Mouse (Mus musculus) midbrain, postnatal 0 days (tissue): ENCODE measurements around the gene Slc25a23. TPM values are rescaled to one million over a fixed set of nuclear protein-coding genes. Genes with fewer than 3 reads are reported as not detected.

Experiments used
- ATAC-seq: fragments of 200-750 bp; cut with Nextera tagmentation; 2 replicates; pipeline ENCODE4 v1.8.0; 2017; ENCODE audit warnings: moderate number of reproducible peaks, mild to moderate bottlenecking, moderate TSS enrichment, moderate library complexity; ENCODE audit not compliant: low FRiP score
- DNase-seq: peaks from one replicate; pipeline ENCODE4 v3.0.0-alpha.2; 2015; ENCODE audit warnings: low spot score
- H3K27ac ChIP-seq: fragments of 300-500 bp; sonication (generic); 2 replicates; pipeline ENCODE4 v1.5.1; 2014; ENCODE audit warnings: low read depth, mild to moderate bottlenecking, low read length, mixed read lengths
- H3K27me3 ChIP-seq: fragments of 300-500 bp; sonication (generic); 2 replicates; pipeline ENCODE4 v1.6.1; 2014; ENCODE audit warnings: low read length, control low read depth, mixed read lengths; ENCODE audit not compliant: insufficient read depth
- H3K36me3 ChIP-seq: fragments of 300-500 bp; sonication (generic); 2 replicates; pipeline ENCODE4 v1.6.1; 2014; ENCODE audit warnings: low read length, control low read depth, mixed read lengths; ENCODE audit not compliant: insufficient read depth
- H3K4me1 ChIP-seq: fragments of 300-500 bp; sonication (generic); 2 replicates; pipeline ENCODE4 v1.6.1; 2014; ENCODE audit warnings: mild to moderate bottlenecking, control low read depth, antibody characterized with exemption, low read length, mixed read lengths; ENCODE audit not compliant: insufficient read depth
- H3K4me2 ChIP-seq: fragments of 300-500 bp; sonication (generic); 2 replicates; pipeline ENCODE4 v1.6.1; 2014; ENCODE audit warnings: low read depth, mild to moderate bottlenecking, low read length, mixed read lengths; ENCODE audit not compliant: poor library complexity, severe bottlenecking
- H3K4me3 ChIP-seq: fragments of 300-500 bp; sonication (generic); 2 replicates; pipeline ENCODE4 v1.5.1; 2014; ENCODE audit warnings: low read depth, mild to moderate bottlenecking, low read length, moderate library complexity
- H3K9ac ChIP-seq: fragments of 300-500 bp; sonication (generic); replicated peaks from 2 replicates; pipeline ENCODE4 v1.6.1; 2014; ENCODE audit warnings: mild to moderate bottlenecking, low read length, moderate library complexity, mixed read lengths; ENCODE audit not compliant: poor library complexity, severe bottlenecking
- H3K9me3 ChIP-seq: fragments of 300-500 bp; sonication (generic); 2 replicates; pipeline ENCODE4 v1.6.1; 2016; ENCODE audit warnings: low read length, control low read depth
- CTCF ChIP-seq: IDR thresholded peaks from 2 replicates; pipeline ENCODE4 v1.5.1; 2016; ENCODE audit warnings: antibody characterized with exemption, mild to moderate bottlenecking
- WGBS: fragments of 180-500 bp; shearing (Covaris S2); extraction: QIAGEN DNeasy Blood & Tissue Kit; methylation state at CpG from one replicate; pipeline ENCODE4 v1.1.7; 2014; 5-methylcytosine and 5-hydroxymethylcytosine counted together
- polyA plus RNA-seq: library from polyadenylated mRNA; unstranded; fragments of >200 nt; fragmentation: Nextera tagmentation; extraction: Ambion mirVana; gene quantifications from 2 replicates; pipeline ENCODE4 v1.2.1, GENCODE M21; 2015
- total RNA-seq: library from RNA; depleted of rRNA; stranded (reverse); fragments of >200 nt; gene quantifications from 2 replicates; pipeline ENCODE4 v1.2.3, GENCODE M21; 2014

Gene Slc25a23
- total and polyA plus RNA-seq, 2 experiments from 2014 or later, result 44.5 to 146 TPM

GRCm38 (mm10) chr17:57007137-57007905, 52.3 kb downstream of the Slc25a23 start:
- no peak overlapping the region for H3K27ac ChIP-seq
- DNase-seq (peak; percentile 26), ATAC-seq (no peak)
- H3K9me3 ChIP-seq, result no peaks in the 10 kb centered on the region
- peaks cover 4% of the 10 kb centered on the region; the same call in 1 of the 2 replicates for H3K4me1 ChIP-seq
- WGBS, result 94% methylated on average over 13 of the region's 13 CpGs
- TF ChIP-seq CTCF, result peak; percentile 63
- H3K4me2 ChIP-seq, result no peak overlapping the region
- no peak overlapping the region for H3K4me3 ChIP-seq
- H3K9ac ChIP-seq, result no peak overlapping the region
- no peaks in the 10 kb centered on the region for H3K27me3 ChIP-seq
- H3K36me3 ChIP-seq, result peaks cover 52% of the 10 kb centered on the region

GRCm38 (mm10) chr17:57003994-57004393, 55.7 kb downstream of the Slc25a23 start:
- TF ChIP-seq CTCF, result no peak
- DNase-seq, result no peak
- no peaks in the 10 kb centered on the region for H3K27me3 ChIP-seq
- no peaks in the 10 kb centered on the region for H3K9me3 ChIP-seq
- no peak overlapping the region for H3K4me2 ChIP-seq
- H3K4me1 ChIP-seq, result no peaks in the 10 kb centered on the region
- H3K9ac ChIP-seq, result no peak overlapping the region
- no peak overlapping the region for H3K27ac ChIP-seq
- peaks cover 60% of the 10 kb centered on the region for H3K36me3 ChIP-seq
- ATAC-seq, result no peak
- no peak overlapping the region for H3K4me3 ChIP-seq
- WGBS, result 92% methylated on average over 7 of the region's 7 CpGs

DNA sequence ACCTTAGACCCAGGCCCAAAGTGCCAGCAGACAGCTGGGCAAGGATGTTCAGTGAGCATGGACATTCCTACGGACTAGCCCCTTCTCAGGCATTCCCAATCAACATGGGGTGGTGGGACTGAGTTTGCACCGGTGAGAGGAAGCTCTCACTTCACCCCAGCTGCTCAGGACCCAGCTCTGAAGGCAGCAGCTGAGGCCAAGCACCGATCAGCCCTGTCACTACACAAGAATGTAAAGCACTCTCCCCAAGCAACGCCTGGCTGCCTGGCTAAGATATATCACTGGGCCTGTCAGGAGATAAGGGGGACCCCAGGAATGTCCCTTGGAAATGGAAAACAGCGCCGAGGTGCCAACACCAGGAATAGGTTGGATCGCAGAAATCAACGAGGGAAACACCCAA, 58.4 kb downstream of the Slc25a23 start:
- no peak overlapping the region for H3K4me2 ChIP-seq
- no peak overlapping the region for H3K27ac ChIP-seq
- H3K9ac ChIP-seq, result no peak overlapping the region
- no peak for TF ChIP-seq CTCF
- 0 out of 2 replicates have a peak, but pooled peaks cover 4% of the 10 kb centered on the region for H3K4me1 ChIP-seq
- ATAC-seq (no peak), DNase-seq (no peak)
- peaks cover 44% of the 10 kb centered on the region for H3K36me3 ChIP-seq
- WGBS, result 84% methylated on average over 8 of the region's 8 CpGs
- no peak overlapping the region for H3K4me3 ChIP-seq
- no peaks in the 10 kb centered on the region for H3K27me3 ChIP-seq
- H3K9me3 ChIP-seq, result no peaks in the 10 kb centered on the region

DNA sequence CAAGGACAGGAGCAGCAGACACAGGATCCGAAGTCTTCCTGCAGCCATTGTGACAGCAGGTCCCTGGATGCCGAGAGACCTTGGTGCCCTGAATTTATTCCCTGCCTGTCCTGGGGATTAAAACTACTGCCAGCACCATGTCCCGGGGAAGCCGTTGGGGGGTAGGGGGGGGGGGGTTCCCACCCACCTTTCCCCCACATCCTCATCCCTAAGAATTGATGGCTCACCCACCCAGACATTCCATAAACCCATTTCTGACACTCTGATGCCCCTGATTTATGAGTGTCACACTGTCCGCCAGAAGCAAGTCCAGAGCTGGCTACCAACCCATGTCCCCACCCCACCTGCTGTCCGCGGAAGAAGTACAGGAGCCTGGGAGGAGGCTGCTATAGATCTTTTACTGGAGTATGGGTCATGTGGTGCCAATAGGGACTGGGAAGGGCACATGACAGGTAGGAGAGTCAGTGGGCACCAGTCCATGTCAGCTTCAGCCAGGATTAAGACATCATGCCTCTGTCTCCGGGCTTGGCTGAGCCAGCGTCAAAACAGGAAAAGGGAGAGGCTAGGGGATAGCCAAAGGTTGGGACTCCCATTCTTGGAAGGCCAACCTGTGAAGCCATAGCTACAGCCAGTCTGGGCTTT, 59.6 kb downstream of the Slc25a23 start, which contains the start of gene Pspn:
Gene Pspn (minus strand): TSS at position 51 of the 642 bp plus-strand sequence.
- H3K27ac ChIP-seq, result no peak within 1 kb of the TSS
- DNase-seq (no peak), ATAC-seq (no peak)
- 77% methylated on average over 8 of the region's 9 CpGs for whole genome bisulfite sequencing
- H3K4me2 ChIP-seq, result no peak within 1 kb of the TSS
- H3K36me3 ChIP-seq, result peaks cover 45% of the 10 kb centered on the region
- H3K4me3 ChIP-seq, result no peak within 1 kb of the TSS
- no peaks in the 10 kb centered on the region for H3K27me3 ChIP-seq
- no peaks in the 10 kb centered on the region for H3K9me3 ChIP-seq
- 0 out of 2 replicates have a peak, but pooled peaks cover 4% of the 10 kb centered on the region for H3K4me1 ChIP-seq
- no peak for TF ChIP-seq CTCF
- no peak within 1 kb of the TSS for H3K9ac ChIP-seq

DNA sequence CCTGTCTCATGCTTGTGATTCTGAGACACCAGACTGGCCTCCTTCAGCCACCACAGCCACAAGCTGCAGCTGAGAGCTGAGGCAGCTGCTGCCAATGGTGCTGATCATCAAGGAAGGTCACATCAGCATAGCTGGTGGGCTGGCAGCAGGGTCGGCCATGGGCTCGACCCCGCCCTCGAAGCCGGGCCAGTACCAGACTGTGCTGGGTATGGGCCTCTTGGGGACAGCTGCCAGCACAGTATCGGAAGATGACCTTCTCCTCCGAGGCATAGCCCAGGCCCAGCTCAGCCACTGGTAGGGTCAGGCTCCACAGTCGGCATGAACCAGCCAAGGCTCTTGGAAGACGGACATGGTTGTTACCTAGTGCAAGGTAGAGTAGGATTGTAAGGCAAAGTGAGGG, 60.2 kb downstream of the Slc25a23 start:
- no peak for DNase-seq
- Histone ChIP-seq H3K9ac (no peak overlapping the region), H3K4me2 (no peak overlapping the region), H3K27ac (no peak overlapping the region), H3K4me1 (0 out of 2 replicates have a peak, but pooled peaks cover 4% of the 10 kb centered on the region), H3K36me3 (peaks cover 44% of the 10 kb centered on the region), H3K4me3 (no peak overlapping the region), H3K9me3 (no peaks in the 10 kb centered on the region), H3K27me3 (no peaks in the 10 kb centered on the region)
- WGBS, result 94% methylated on average over 9 of the region's 9 CpGs
- no peak for TF ChIP-seq CTCF
- ATAC-seq, result no peak
